Mouse (Mus musculus): ENCODE results near the gene Pcolce. TPM values are rescaled to one million over a fixed set of nuclear protein-coding genes. Genes with fewer than 3 reads are reported as not detected.

The Pcolce gene
- total and polyA plus RNA-seq, 3 experiments, result 0.23 to 0.77 TPM; not detected in 1

DNA sequence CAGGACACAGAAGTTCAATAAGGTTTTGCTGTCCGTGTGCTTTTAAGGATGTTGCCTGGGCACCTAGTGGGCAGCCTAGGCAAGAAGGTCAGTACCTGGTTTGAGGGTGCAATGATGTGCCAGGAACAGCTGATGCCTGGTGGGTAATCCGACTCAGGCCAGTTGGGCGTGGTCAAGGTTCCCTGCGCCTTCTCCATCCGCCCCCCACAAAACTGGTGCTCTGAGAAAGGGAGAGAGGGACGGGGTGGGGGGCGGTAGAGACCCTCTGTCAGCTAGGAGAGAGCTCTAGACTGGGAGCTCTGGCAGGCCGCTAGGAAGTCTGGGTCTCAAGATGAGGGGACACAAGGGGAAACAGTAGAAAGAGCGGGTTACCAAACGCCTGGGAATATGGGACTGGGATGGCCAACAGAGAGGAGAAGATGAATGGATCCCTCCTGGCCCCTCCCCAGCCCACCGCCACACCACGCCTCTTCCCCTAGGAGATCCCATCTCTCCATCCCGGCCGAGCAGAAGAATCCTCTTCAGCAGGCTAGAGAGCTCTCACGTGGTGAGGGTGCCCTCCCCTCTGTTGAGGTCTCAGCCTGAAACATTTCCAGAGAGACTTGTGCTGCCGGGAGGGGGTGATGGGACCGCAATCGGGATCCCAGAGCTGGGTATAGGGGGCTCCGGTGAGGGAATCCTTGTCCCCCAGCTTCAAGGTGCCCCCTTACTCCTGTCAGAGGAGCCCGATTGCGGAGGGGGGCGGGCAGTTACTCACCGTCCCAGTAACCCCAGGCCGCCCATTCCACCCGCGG, 5.5 kb downstream of the Pcolce start:
- H3K27ac ChIP-seq (ENCODE audit: control insufficient read depth, low read depth, low read length), result no peak overlapping the region
- no peak overlapping the region for H3K9ac ChIP-seq (ENCODE audit: control insufficient read depth, low read depth, low read length, poor library complexity, severe bottlenecking)
- peaks cover 0 to 4% of the 10 kb centered on the region in 2 experiments; a peak in 2 of 4 replicates for H3K4me1 ChIP-seq (ENCODE audit: control insufficient read depth in 1 of 2, insufficient read depth in 2 of 2, low read length in 2 of 2)
- TF ChIP-seq HCFC1 (IDR thresholded peaks at IDR 0.05; ENCODE audit: low read depth, low read length) (no peak), RAD21 (IDR thresholded peaks at IDR 0.05; ENCODE audit: low read depth, low read length) (no peak), SMC3 (IDR thresholded peaks at IDR 0.05; ENCODE audit: low read depth, low read length) (no peak), TAL1 (IDR thresholded peaks at IDR 0.05; ENCODE audit: low read length) (no peak), MYB (IDR thresholded peaks at IDR 0.05; ENCODE audit: low read depth, low read length) (no peak), RCOR1 (IDR thresholded peaks at IDR 0.05; ENCODE audit: low read depth, low read length) (no peak), ZNF384 (IDR thresholded peaks at IDR 0.05; ENCODE audit: low read depth, low read length) (no peak), POLR2AphosphoS5 (IDR thresholded peaks at IDR 0.05; ENCODE audit: borderline replicate concordance, low read depth, low read length) (no peak), GATA1 (IDR thresholded peaks at IDR 0.05; ENCODE audit: low read depth, low read length) (no peak), MYC (IDR thresholded peaks at IDR 0.05; ENCODE audit: low read depth, low read length) (no peak), E2F4 (IDR thresholded peaks at IDR 0.05; ENCODE audit: borderline replicate concordance, low read depth, low read length) (no peak), USF2 (IDR thresholded peaks at IDR 0.05; ENCODE audit: borderline replicate concordance in 1 of 2, insufficient read depth in 1 of 2, low read depth in 1 of 2, low read length in 2 of 2) (no peak), KAT2A (conservative IDR thresholded peaks at IDR 0.05; ENCODE audit: low read depth, low read length) (no peak), MEF2A (IDR thresholded peaks at IDR 0.05; ENCODE audit: extremely low read depth, insufficient replicate concordance, low read depth, low read length, poor library complexity, severe bottlenecking) (no peak), EP300 (IDR thresholded peaks at IDR 0.05; ENCODE audit: low read depth in 1 of 2, low read length in 2 of 2) (no peak), BHLHE40 (IDR thresholded peaks at IDR 0.05; ENCODE audit: borderline replicate concordance, low read depth, low read length) (no peak), USF1 (IDR thresholded peaks at IDR 0.05; ENCODE audit: low read depth, low read length) (no peak), CHD1 (IDR thresholded peaks at IDR 0.05; ENCODE audit: low read depth, low read length) (no peak), CTCF (IDR thresholded peaks at IDR 0.05 in 2 of 3, conservative IDR thresholded peaks at IDR 0.05 in 1 of 3; ENCODE audit: control insufficient read depth in 1 of 3, insufficient read depth in 1 of 3, low read depth in 2 of 3, low read length in 3 of 3, poor library complexity in 1 of 3, severe bottlenecking in 1 of 3) (no peak)
- H3K9me3 ChIP-seq (replicated peaks; ENCODE audit: insufficient read depth, low read length), result no peaks in the 10 kb centered on the region
- peaks cover 0 to 3% of the 10 kb centered on the region in 2 experiments; a peak in 2 of 4 replicates for H3K36me3 ChIP-seq (ENCODE audit: control insufficient read depth in 1 of 2, insufficient read depth in 2 of 2, low read length in 2 of 2)
- DNase-seq (ENCODE audit: low read depth, low spot score), result no peak
- no peak overlapping the region for H3K4me3 ChIP-seq (ENCODE audit: control insufficient read depth in 1 of 2, insufficient read depth in 1 of 2, low read depth in 2 of 2, low read length in 2 of 2)
- no peaks in the 10 kb centered on the region for H3K79me2 ChIP-seq (ENCODE audit: control insufficient read depth, insufficient read depth, low read length, poor library complexity)
- no peaks in the 10 kb centered on the region for H3K27me3 ChIP-seq (ENCODE audit: control insufficient read depth in 1 of 2, insufficient read depth in 2 of 2, low read length in 2 of 2)

Data from MEL (cell line).